Mouse (Mus musculus): ENCODE data around the gene Rbm5.

Gene Rbm5

DNA sequence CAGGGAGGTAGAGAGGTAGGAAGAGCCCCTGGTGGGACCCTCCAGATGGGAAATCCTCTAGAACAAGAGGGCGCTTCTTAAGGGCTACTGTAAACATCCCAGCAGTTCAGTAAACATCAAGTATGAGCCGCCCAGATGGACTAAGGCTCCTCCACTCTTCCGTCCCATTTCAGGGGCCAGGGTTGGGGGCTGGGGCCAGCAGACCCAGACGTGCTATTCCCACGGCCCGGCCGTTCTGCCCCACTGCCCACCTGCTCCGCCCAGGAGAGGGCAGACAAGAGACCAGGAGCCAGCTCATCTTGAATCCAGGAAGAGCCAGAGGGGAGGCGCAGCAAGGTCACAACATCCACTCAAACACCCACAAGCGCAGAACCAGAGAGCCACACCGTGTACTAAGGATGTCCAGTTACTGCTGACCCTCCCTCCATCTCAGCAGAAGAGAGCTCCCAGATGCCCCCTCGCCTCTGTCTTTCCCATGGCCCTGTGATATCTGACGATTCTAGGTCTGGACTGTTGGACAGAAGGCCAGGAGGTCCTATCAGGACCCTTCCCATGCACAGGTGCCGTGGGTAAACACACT is 72.1 kb downstream of the Rbm5 start:
- DNase-seq = no peak

DNA sequence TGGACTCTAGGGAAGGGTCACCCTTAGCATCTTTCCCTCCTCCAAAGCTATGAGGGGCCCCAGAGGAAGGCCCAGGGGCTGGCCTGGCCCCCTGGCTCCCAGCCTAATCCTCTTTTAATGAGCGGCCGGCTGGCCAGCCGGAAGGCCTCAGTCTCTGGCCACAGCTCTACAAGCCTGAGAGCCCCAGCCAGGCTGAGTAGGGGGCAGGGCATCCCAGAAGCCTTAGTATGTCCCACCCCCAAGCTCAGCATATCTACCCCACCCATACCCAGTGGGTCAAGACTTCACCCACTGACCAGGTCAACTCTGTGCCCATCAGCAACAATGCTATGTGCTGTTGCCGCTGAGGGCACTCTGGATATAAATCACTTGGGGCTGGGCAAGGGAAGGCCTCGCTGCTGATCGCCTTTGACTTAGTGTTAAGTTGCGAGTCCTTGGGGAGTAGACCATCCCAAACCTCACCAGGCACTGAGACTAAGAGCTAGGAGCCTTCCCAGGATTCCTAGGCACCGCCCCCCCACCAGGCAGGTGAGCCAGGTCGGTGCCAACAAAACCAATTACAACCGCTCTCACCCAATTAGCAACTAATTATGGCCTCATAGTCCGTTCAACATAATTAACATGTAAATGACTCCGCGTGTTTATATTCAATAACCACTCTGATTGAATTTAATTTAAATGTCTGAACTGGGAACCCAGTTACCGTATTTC is 72.8 kb downstream of the Rbm5 start:
- DNase-seq = no peak

DNA sequence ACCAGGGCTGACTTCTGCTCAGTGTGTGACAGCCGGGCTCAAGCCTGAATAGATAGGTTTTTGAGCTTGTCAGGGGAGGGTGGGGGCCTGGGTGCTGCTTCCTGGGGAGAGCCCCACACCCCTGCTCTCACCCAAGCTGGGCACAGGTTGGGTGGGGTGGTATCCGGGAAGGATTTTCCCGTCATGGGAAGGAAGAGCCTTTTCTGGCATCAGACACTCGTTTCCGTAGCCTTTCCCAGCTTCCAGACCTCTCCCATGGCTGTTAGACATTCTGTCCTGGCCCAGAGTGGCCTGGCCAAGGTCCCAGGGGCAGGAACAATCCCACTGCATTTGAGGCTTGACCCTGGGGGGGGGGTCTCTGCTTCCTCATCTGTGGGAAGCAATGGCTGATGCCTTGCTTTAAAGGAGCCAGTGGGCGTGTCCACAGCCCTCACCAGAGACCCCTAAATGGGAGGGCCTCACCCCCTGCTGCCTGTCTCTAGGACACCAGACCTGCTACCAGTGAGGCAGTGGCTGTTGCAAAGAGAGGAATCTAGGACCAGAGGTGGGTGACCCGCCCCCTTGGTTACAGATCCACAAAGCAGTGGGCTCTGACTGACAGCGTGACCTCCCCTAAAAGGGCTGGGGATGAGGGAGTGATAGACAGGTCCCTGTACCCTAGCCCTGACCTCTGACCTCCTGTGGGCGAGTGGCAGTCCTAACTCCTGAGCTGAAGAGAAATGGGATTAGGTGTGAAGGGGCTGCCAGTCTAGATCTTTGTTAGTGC is 73.8 kb downstream of the Rbm5 start:
- DNase-seq = no peak

DNA sequence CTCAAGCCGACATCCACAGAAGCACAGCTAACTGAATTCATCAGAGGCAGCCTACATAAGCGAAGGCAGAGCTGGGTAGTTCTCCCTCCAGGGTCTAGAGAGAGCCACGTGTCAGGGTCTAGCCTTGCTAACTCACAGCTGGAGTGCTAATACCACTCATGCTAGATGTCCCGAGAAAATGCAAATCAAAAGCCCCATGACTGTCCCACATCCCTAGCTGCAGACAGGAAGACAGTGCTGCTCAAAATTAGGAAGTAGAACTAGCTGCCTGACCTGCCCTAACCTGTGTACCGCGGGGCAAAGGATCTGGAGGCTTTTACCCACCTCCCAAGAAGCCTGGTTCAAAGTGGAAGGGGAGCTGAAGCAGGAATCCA is 74.7 kb downstream of the Rbm5 start:
- no peak for DNase-seq

DNA sequence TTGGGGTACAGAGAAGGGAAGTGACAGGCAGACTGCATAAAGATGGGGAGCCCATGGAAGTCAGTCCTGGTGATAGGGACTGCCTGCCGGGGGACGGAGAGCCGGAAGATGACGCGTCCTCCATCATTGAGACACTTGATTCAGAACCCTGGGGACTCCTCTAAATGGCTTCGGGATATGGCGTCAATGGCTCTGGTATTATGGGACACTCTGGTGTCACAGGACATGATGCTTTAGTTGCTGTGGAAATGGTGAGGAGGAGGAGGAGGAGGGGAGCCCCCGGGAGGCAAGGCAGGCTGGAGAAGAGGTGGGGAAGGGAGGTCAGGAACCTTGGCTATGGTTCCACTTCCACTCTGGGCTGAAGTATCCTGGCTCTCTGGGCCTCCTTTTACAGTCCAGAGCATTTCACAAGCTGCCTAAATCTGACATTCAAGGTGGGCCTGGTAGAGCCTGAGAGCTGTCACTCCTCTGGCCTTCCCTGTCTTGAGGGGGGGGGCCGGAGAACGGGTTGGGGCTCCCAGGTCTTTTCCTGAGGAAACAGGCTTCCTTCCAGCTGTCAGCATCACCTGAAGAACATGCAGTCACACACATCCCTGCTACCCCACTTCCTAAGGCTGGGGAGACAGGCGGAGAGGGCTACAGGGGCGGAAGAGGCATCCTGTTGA is 75.2 kb downstream of the Rbm5 start:
- DNase-seq = no peak

DNA sequence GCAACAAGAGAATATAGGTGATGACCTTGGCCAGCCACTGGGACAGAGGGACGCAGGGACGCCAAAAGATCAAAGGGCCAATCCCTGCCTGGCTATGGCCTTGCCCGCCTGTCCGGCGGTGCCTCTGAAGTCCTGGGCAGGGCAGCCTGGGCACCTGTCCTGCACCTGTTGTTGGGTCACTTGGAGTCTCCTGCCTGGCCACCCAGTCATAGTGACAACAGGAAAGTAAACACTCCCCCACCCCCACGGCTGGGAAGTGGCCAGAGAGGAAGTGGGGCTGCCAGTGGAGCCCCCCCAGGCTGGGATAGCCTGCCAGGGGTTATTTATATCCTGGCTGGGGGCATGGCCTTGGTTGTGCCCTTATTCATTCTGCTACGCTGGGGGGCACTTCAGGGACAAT is 76.2 kb downstream of the Rbm5 start:
- DNase-seq = no peak

DNA sequence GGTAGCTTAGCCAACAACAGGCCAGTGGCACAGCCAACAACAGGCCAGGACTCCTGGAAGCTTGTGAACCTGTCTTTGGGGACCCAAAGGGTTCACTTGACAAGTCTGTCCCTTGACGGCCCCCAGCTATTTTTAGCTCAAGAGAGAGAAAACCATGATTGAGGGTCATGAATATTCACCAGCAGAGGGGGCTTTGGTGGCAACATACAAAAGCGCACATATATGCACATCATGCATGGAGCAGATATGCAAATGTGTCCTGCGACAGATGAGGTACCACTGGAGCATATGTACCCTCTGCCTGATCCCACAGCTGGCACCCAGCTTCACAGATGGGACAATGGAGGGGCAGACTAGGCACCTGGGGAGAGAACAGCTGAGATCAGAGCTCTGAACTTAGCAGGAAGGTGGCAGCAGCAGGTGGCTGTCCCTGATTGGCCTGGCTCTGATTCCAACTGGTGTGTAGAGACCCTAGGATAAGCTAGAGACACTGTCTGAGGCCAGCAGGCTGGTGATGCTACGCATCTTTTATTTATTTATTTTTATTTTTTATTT is 77.3 kb downstream of the Rbm5 start:
- no peak for DNase-seq

DNA sequence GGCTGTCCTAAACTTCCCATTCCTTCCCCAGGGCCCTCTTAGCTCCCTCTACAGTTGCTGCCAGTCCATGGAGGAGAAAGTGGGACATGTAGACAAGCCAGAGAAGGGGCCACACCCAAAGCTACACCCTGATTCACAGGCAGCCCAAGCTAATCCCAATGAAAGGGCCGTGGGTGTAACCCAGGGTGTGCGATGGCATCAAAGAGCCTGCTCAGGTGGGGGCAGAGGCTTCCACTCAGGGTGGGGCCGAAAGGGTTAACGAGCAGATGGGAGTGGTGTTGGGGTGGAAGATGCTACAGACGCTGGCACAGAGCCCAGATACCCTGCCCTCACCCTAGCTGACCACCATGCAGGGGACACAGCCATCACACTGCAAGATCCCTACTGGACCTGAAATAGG is 78.0 kb downstream of the Rbm5 start:
- no peak for DNase-seq

DNA sequence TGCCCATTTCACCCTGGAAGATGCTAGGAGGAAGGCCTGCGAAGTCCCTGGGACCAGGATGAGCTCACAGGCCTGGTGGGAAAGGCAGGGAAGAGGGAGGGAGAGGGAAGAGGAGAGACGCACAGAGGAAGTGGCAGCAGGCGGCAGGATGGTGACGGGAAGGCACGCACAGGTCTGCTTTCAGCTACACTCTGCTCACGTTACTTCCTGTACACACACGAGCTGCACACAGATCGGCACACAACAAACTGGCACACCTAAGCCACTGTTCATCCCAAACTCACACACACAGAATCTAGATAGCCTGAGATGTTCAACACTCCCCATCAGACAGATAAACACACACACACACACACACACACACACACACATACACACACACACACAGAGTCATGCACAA is 80.4 kb downstream of the Rbm5 start:
- no peak for DNase-seq
